8 mouse cellular contexts compared by ENCODE assay signal in the genomic region with DNA sequence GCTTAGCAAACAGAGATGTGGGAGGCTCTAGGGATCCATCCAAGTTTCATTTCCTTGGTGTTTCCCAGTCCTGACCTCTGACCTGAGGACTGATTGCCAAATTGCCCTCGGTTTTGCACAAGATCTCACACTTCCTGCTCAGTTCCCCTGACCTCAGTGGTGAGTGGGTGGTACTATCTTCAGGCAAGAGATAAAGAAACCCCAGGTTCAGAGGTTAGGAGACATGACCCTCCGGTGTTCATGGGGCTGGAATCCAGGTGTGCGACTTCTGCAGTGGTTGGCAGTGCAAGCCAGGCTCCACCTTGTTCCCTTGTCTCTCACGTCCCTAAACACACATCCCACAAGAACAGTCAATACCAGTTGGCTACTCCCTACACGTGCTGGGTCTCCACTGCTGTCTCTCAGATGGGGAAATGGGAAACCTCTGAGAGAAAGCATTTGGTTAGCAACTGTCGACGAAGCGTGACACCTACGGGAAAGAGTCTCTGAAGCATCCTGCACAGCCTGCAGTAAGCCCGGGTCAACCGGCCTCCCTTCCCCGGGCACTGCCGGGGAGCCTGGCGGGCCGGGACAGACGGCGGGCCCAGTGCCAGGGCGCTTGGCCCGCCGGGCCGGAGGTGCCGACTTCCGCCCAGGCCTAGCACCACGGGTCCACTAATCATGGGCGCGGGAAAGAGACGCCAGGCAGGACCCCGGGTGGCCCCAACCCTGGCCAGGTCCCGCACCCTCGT. TPM values are rescaled to one million over a fixed set of nuclear protein-coding genes. Genes with fewer than 3 reads are reported as not detected.
DNase-seq lines count a peak whose midpoint lies in the region; ATAC-seq and TF ChIP-seq lines count a peak whose summit lies in the region.

No protein-coding gene starts in this region.

- peak overlapping the region; percentile 96 for H3K27ac ChIP-seq in embryonic fibroblast, embryonic 13.5 days (ENCODE audit: insufficient read depth, low read length)

- TF ChIP-seq CTCF in embryonic fibroblast, embryonic 13.5 days (IDR thresholded peaks at IDR 0.05; ENCODE audit: borderline replicate concordance, insufficient read depth, low read length), result no peak

- H3K4me3 ChIP-seq in embryonic fibroblast, embryonic 13.5 days (ENCODE audit: insufficient read depth, low read length), result peak overlapping the region; percentile 97

- intact Hi-C loops in heart, postnatal 25 days (cut with DNase I), result loop anchor here (5.0 to 10.0 kb wide), 6 partner anchors 73 to 445 kb away; a partner anchor contains a TSS

- DNase-seq in frontal cortex, postnatal 36 days (ENCODE audit: low spot score in 2 of 2), result no peak
- peak; percentile 49 to 59 for DNase-seq in adrenal gland, adult 18-20 months (ENCODE audit: low spot score in 2 of 2)
- peak; percentile 31 for DNase-seq in heart, postnatal 25 days (ENCODE audit: low spot score)
- DNase-seq in kidney, postnatal 4 days, result peak; percentile 45 to 60
- peak; percentile 51 for DNase-seq in splenic B cell, adult 2 months (ENCODE audit: low read depth, low spot score)

- 0 out of 2 replicates have a peak, but pooled peaks have one; percentile 0 for ATAC-seq in frontal cortex, adult (ENCODE audit: low TSS enrichment)
- ATAC-seq in megakaryocyte, adult 5-6 weeks (ENCODE audit: poor library complexity, severe bottlenecking), result peak; percentile 38

- H3K4me1 ChIP-seq in embryonic fibroblast, embryonic 13.5 days (ENCODE audit: control insufficient read depth, insufficient read depth, low read length), result peaks cover 15% of the 10 kb centered on the region

- H3K36me3 ChIP-seq in splenic B cell, adult 2 months (ENCODE audit: control insufficient read depth, insufficient read depth, low read length, poor library complexity, severe bottlenecking), result no peaks in the 10 kb centered on the region

- TF ChIP-seq POLR2A in embryonic fibroblast, embryonic 13.5 days (IDR thresholded peaks at IDR 0.05; ENCODE audit: low read depth, low read length), result no peak

- H3K27me3 ChIP-seq in splenic B cell, adult 2 months (ENCODE audit: control insufficient read depth, insufficient read depth, low read length, poor library complexity, severe bottlenecking), result no peaks in the 10 kb centered on the region

RNA-seq across cellular contexts. Expression of a gene that starts 1.3 kb away (rescaled TPM):
- total RNA-seq in adrenal gland, adult 18-20 months (2021), result 100 to 1,000 TPM; 152 to 176 TPM
- 538 and 568 TPM in 2 replicates for polyA plus RNA-seq in embryonic fibroblast, embryonic 13.5 days (2011; ENCODE audit: insufficient read length, low read depth, missing spikeins)
- 100 to 1,000 TPM; 112 TPM for total RNA-seq in heart, postnatal 25 days (2021)
- 173 and 196 TPM in 2 replicates for total RNA-seq in megakaryocyte, adult 5-6 weeks (2015)
- total RNA-seq in megakaryocyte, adult 5-6 weeks (2017), result 215 and 251 TPM in 2 replicates

RNA-seq across cellular contexts. Expression of a gene that starts 23.1 kb away (rescaled TPM):
- total RNA-seq in adrenal gland, adult 18-20 months (2021), result not detected
- not detected in 2 replicates for polyA plus RNA-seq in embryonic fibroblast, embryonic 13.5 days (2011; ENCODE audit: insufficient read length, low read depth, missing spikeins)
- not detected for total RNA-seq in heart, postnatal 25 days (2021)
- total RNA-seq in megakaryocyte, adult 5-6 weeks (2015), result not detected in 2 replicates
- not detected in 2 replicates for total RNA-seq in megakaryocyte, adult 5-6 weeks (2017)

Comparison
In these comparisons a context has a peak if more than half of its experiments do, and no peak if none do; other contexts are left out.
1. DNase-seq: peak in adrenal gland, adult 18-20 months (2 of 2), heart, postnatal 25 days (single experiment), kidney, postnatal 4 days (2 of 2) and splenic B cell, adult 2 months (single experiment); none in frontal cortex, postnatal 36 days (0 of 2).